In genomic region chr9:30122371-30122770, GRCm38 (mm10) we compare ENCODE assay signal across 16 mouse cellular contexts.
"Had no signal": no experiment of that assay in that cellular context is flagged by ENCODE, and none has a peak within 500 bp of the region (broad histone marks: within the 10 kb centered on the region; RNA-seq: fewer than 3 reads in every experiment).

No protein-coding gene starts in this region.

- H3K9me3 ChIP-seq: neural tube, embryonic 13.5 days; neural tube, embryonic 15.5 days; stomach, embryonic 15.5 days had no signal

- H3K4me2 ChIP-seq: neural tube, embryonic 13.5 days; neural tube, embryonic 15.5 days; stomach, embryonic 15.5 days had no signal

- H3K27me3 ChIP-seq: neural tube, embryonic 13.5 days; neural tube, embryonic 15.5 days; stomach, embryonic 15.5 days had no signal

- H3K9ac ChIP-seq: neural tube, embryonic 13.5 days; neural tube, embryonic 15.5 days; stomach, embryonic 15.5 days had no signal

- H3K36me3 ChIP-seq: neural tube, embryonic 13.5 days; neural tube, embryonic 15.5 days; stomach, embryonic 15.5 days had no signal

- H3K4me1 ChIP-seq: neural tube, embryonic 13.5 days; neural tube, embryonic 15.5 days; stomach, embryonic 15.5 days had no signal

- H3K27ac ChIP-seq: neural tube, embryonic 13.5 days; neural tube, embryonic 15.5 days; stomach, embryonic 15.5 days; stomach, postnatal 0 days had no signal

- H3K4me3 ChIP-seq: neural tube, embryonic 13.5 days; neural tube, embryonic 15.5 days; stomach, embryonic 15.5 days had no signal

- DNase-seq: retina, postnatal 1 day; right cerebral cortex, adult 18-20 months; right cerebral cortex, postnatal 14 days; right cerebral cortex, postnatal 25 days; right cerebral cortex, postnatal 4 days; spleen, adult 18-20 months; thymus, adult 18-20 months; thymus, adult 2 months; thymus, postnatal 14 days; thymus, postnatal 25 days; thymus, postnatal 36 days; thymus, postnatal 4 days had no signal
